Mouse (Mus musculus): ENCODE results near the gene Gm21366.
"Not testable (repeated sequence)": the region's sequence is repeated elsewhere in the genome, so short reads cannot be mapped to it uniquely, and the experiment has no call there.

The Gm21366 gene

DNA sequence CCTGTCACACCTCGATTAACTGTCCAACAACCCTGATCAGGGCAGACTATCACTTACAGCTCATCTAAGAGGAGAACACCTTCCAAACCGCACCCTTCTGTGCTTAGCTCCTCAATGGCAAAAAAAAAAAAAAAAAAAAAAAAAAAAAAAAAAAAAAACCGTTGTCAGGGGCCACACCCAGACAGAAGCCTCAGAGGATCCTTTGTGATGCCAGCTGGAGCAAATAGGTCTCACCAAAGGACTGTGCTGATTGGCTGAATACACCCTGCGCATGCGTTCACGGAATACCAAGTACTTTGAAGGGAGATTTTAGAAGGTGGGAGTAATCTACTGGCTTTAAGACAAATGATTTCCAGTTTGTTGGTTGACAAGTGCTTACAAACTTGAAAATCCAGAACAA is at the start of gene Gm21366:
Gene Gm21366 (minus strand): TSS at position 101 of the 400 bp plus-strand sequence.
- DNase-seq (ENCODE audit: low read depth, low spot score) = not testable (repeated sequence)

All from skeletal muscle tissue, adult 2 months (tissue).